Mouse (Mus musculus) heart, postnatal 14 days (tissue): ENCODE measurements around the gene Btbd9. TPM values are rescaled to one million over a fixed set of nuclear protein-coding genes. Genes with fewer than 3 reads are reported as not detected.

Experiments used
- DNase-seq, 2 experiments: peaks; one replicate each; pipeline ENCODE4 v3.0.0; 2021 to 2022
- intact Hi-C: fragments of 180-260 bp; cut with DNase I; formaldehyde crosslinking; loops from one replicate; pipeline ENCODE4 v1.15.1; 2025
- total RNA-seq, 2 experiments: library from RNA; stranded (reverse); gene quantifications; 2 replicates each; pipeline ENCODE4 v1.2.3; 2021

Gene Btbd9
- total RNA-seq, 2 experiments from 2014 or later: 20.9 to 22.4 TPM

GRCm38 (mm10) chr17:30491601-30492000 lies 84.7 kb downstream of the Btbd9 start:
- intact Hi-C loops: no loop called here

DNA sequence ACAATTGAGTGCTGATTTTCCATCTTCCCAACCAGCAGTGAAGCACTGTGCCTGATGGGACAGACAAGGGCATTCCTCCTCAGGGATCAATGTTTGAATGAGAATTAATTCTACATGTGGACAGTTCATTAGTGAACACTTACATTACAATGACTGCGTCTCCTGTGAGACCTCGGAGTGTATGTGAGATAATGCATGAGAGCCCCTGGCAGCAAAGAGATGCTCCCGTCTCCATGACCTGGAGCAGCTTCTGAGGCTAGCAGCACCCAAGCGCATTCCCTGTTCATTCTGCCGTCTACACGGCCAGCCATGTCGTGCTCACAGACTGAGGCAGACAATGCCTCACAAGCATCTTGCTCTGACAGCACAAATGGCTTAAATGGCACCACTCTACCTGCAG lies 85.7 kb downstream of the Btbd9 start:
- no peak for DNase-seq
- intact Hi-C loops: no loop called here

More at GRCm38 (mm10) chr17:30491601-30492000, 84.7 kb downstream of the Btbd9 start:
- DNase-seq: no peak

DNA sequence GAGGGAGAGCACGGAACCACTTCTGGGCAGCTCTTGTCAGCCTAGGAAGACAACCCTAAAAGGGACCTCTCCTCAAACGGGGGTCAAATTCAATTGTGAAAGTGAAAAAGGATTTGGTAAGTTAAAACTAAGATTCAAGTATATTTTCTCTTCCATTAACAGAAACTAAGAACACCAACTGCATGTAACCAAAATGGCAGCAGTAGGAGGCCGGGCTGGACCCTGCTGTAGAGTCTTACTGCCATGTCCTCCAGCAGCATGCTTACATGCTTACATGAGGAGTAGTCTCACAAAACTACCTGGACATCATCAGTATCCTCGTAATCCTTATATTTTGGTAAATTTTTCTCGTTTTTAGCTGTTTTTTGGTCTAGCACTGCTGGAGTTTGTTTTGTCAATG lies 86.2 kb downstream of the Btbd9 start:
- intact Hi-C loops: no loop called here
- no peak for DNase-seq

- intact Hi-C loops: no loop called here
- no peak for DNase-seq
Measured at GRCm38 (mm10) chr17:30489629-30490028, 86.7 kb downstream of the Btbd9 start.

GRCm38 (mm10) chr17:30487695-30488094 lies 88.6 kb downstream of the Btbd9 start:
- DNase-seq: no peak
- intact Hi-C loops: no loop called here

DNA sequence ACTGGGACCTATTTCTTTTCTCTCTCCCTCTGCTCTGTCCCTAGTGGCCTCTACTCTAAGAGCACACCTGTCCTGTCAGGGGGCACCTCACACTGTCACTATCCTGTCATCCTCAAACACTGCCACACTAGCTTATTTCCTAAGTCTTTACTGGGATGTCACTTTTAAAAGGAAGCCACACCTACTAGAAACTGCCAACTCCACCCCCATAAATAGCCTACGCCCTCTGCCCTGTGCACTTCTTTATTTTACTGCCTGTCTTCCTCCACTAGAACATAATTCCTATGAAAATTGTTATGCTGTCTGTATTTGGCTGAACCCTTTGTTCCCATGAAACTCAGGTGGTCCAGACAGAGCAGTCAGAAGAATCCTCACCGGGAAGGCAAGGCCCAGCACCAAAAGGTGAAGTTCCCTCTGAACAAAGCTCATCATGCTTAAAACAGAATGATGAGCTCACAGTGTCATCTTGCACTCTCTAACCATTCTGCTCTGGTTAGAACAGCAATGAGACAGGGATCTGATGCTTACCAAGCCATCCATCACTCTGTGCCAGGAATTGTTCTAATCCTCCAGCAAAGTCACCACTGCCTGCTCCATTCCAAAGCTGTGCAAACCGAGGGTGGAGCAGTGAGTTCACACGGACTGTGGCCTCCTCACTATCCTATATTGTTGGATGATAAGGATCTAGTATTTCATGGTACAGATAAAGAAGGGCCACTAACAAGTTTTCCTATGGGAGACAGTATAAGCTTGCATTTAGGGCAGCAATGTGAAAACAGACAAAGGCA lies 91.0 kb downstream of the Btbd9 start:
- intact Hi-C loops: no loop called here
- no peak for DNase-seq

DNA sequence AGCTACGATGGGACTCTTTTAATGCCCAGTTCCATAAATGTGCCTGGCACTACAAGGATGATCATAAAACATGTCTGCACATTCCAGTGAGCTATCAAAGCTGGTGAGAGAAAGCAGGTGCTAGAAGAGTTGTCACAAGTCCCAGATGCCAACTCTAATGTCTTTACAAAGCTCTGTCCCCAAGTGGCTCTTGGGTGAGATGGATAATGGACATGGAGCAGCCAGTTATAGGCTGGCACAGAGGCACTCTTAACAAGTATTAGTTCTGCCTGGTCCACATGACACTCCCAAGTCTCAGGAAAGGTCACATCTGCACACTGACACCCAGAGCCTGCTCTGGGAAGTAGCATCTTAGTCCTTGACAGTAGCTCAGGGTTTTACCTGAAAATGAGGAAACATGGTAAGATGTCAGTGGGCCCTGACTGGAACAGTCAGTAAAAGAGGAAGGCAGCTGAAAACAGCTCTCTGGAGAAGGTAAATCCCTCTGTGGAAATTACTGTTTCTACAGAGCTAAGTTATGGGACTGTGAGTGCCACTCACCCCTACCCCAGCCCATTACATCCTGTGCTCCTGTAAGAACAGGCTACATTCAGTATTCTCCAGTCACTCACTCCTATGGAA lies 91.7 kb downstream of the Btbd9 start:
- intact Hi-C loops: no loop called here
- no peak for DNase-seq

GRCm38 (mm10) chr17:30481766-30482165 lies 94.5 kb downstream of the Btbd9 start:
- intact Hi-C loops: no loop called here
- DNase-seq: no peak

DNA sequence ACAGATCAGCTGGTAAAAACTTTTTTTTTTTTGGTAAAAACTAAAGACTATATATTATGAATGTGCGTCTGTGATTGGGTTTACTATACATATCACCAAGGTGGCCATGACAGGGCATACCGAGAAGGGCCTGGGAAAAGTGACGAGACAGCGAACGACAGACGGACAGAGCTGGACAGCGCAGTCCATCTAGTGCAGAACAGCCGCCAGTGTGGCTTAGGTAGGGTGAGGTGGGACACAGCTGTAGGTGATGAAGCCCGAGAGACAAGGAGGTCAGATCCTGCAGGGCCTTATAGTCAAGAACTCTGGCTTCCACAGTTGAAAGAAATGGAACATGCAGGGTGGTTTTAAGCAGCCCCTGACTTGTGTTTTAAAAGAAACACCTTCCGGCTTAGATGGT lies 94.9 kb downstream of the Btbd9 start:
- DNase-seq: no peak
- intact Hi-C loops: no loop called here

DNA sequence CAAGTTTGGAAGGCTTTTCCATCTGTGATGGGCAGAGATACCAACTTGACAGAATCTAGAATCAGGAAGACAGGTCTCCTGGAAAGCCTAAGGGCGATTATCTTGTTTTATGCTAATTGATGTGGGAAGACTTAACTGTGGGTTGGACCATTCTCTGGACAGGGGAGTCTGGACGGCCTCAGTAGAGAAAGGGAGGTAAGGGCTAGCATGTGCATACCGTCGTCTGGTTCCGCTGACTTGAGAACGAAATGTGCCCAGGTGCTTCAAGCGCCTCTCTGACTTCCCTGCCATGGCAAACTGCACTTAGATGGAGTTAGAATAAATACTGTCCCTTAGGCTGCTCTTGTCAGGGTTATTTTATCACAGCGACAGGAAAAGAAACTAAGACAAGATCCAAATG lies 95.9 kb downstream of the Btbd9 start:
- intact Hi-C loops: no loop called here
- no peak for DNase-seq

DNA sequence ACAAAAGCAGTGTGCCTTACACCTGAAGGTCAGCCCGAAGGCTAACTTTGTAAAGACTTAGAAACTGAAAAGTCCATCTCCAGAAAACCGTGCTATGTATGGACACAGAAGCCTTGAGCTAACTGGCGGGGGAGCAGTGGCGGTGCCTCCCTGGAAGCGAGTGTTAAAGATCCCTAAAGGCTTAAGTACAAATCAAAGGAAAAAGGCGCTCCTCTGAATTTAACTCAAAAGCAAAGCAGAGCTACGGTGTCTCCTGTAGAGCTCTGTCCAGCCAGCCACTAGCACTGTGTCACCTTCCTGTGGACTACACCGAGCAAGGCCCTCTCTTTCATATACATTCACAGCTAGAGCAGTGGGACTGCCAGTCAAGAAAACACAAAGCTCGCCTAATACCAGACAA lies 98.1 kb downstream of the Btbd9 start:
- intact Hi-C loops: no loop called here

GRCm38 (mm10) chr17:30474561-30474960 lies 101.7 kb downstream of the Btbd9 start:
- DNase-seq: no peak
- intact Hi-C loops: no loop called here

More for the DNA sequence above, 98.1 kb downstream of the Btbd9 start:
- DNase-seq: no peak

DNA sequence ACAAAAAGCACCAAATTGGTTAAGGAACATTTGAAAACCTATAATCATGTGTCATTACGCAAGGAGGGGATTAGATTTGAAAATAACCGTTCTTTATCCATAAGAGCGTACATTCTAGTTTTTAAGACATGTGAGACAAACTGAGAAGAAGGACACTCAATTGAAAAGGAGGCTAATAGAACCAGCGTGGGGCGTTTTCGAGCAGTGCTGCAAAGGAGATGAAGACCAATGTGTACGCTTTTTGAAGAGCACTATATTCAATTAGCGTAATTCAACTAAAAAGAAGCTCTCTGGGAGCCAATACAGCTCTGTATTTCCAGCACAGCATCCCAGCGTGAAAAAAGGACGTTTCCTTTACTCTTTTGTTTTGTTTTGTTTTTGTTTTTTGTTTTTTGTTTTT lies 103.5 kb downstream of the Btbd9 start:
- DNase-seq: no peak
- intact Hi-C loops: no loop called here

DNA sequence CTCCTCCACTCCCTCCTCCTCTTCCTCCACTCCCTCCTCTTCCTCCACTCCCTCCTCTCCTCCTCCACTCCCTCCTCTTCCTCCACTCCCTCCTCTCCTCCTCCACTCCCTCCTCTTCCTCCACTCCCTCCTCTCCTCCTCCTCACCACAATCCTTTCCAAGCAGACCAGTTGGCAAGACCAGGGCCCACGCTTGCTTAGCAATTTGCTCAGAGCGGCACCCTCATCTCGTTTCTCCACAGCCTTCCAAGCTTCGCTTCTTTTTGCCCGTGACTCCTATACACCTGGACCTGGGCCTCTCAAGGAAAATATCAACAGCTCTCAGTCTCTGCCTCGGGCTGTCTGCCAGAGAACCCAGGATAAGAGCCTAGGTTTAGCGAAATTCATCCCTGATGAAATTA lies 104.8 kb downstream of the Btbd9 start:
- DNase-seq: no peak
- intact Hi-C loops: no loop called here

GRCm38 (mm10) chr17:30470790-30471189 lies 105.5 kb downstream of the Btbd9 start:
- intact Hi-C loops: no loop called here
- no peak for DNase-seq

GRCm38 (mm10) chr17:30470286-30470685 lies 106.0 kb downstream of the Btbd9 start:
- no peak for DNase-seq
- intact Hi-C loops: no loop called here

- intact Hi-C loops: no loop called here
Measured at GRCm38 (mm10) chr17:30469511-30470076, 106.7 kb downstream of the Btbd9 start.

GRCm38 (mm10) chr17:30468368-30468767 lies 107.9 kb downstream of the Btbd9 start:
- no peak for DNase-seq
- intact Hi-C loops: no loop called here

More at GRCm38 (mm10) chr17:30469511-30470076, 106.7 kb downstream of the Btbd9 start:
- no peak for DNase-seq

- intact Hi-C loops: no loop called here
Measured at GRCm38 (mm10) chr17:30467566-30468213, 108.6 kb downstream of the Btbd9 start.

DNA sequence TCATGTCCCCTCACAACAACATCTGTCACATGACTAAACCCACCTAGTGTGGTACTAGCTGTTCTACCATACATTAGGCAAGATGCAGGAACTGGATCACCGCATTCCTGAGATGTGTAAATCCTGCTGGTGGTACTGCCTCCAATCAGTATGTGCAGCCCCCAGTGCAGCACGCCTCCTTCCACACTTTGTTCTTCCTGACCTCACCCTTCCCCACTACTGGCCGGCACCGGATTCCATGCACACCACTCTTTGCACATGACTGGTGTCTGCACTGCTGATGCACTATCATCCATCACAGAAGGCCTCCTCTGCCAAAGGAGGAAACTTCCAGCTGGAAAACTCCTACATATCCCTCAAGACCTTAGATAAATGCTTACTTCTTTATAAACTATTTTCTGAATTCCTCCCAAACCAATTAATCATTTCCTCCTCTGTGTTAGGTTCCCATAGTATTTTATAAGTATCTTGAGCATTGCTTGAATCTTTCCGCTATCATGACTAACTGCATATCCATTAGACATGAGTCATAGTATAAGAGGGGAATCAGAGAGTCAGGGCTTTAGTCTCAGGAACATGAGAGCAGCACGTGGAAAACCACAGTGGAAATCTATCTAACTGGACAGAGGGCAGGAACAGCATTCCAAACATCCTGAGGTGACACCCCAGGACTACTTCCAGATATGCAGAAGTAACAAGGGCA lies 111.1 kb downstream of the Btbd9 start:
- no peak for DNase-seq
- intact Hi-C loops: no loop called here

More at GRCm38 (mm10) chr17:30467566-30468213, 108.6 kb downstream of the Btbd9 start:
- DNase-seq: peak in 1 of 2 experiments; percentile 24
